Mouse (Mus musculus): ENCODE measurements around the gene Blmh.

Blmh gene

DNA sequence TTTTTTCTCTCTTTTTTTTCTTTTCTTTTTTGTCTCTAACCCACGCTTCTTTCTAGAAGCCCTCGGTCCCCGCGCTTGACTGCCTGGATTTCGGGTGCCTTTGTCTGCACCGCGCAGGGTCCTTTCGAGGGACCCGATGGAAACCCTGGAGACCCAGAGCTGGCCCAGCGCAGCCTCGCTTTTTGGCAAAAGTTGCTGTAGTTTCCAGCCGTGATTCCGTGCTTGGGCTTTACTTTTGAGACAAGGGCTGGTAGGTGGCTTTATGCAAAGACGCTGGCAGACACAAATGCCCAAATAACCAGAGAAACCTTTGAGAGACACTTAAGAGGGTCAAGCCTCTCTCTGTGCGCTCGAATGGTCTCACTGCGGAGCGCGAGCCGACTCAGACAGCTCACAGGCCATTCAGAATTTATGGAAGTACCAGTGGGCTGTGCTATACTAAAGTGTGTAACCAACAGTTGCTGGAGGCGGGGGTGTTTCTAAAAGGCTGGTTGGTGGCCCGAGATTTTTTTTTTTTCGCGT, 74.2 kb downstream of the Blmh start:
- DNase-seq (ENCODE audit: low spot score): no peak

DNA sequence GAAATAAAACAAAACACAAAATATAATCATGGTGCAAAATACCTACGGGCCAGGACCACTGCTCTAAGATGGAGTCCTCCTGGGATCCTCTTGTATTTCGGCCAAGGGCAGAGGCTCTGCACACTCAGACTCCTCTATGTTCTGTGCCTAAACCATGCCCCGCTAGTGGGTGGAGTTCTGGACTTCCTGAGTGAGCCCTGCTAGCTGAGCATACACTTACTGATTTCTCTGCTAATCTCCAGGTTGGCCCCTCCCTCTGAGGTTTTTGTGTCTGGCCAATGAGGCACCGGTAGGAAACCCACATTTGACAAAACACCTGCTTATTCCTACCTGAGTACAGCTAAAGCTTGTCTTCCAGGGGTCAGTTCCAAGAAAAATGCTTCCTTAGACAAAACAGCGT, 76.1 kb downstream of the Blmh start:
- DNase-seq (ENCODE audit: low spot score): no peak

DNA sequence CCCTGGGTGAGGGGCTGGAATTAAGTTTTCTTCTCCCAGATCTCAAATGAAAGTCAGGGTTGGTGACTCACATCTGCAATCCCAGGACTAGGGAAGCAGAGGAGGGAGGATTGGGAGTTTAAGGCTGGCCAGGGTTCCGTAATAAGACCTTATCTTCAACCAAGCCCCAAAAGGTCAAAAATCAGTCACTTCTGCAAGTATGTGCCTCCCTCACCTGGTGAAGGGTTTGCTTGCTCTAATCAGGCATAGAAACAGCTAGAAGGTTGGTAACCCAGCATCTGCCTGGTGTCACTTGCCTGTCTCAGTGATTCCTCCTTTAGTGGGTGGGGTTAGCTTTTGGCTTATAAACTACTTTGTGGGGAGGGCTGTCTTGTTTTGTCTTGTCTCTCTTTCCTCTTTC, 77.8 kb downstream of the Blmh start:
- DNase-seq (ENCODE audit: low spot score): no peak

DNA sequence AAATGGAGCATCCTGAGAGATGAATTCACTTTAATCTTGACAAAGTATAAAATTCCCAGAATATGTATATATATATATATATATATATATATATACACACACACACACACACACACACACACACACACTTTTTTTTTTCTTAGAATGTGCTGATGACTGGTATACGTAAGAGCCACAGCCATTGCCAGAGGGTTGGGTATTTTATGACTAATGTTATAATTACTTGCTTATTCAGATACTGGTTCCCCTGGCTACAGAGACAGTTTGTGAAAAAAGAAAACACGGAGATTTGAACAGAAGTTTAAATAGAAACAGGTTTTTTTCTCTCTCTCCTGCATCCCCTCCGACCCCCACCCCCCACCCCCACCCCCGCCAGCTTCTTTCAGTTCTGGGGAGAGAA, 81.3 kb downstream of the Blmh start:
- no peak for DNase-seq (ENCODE audit: low spot score)

DNA sequence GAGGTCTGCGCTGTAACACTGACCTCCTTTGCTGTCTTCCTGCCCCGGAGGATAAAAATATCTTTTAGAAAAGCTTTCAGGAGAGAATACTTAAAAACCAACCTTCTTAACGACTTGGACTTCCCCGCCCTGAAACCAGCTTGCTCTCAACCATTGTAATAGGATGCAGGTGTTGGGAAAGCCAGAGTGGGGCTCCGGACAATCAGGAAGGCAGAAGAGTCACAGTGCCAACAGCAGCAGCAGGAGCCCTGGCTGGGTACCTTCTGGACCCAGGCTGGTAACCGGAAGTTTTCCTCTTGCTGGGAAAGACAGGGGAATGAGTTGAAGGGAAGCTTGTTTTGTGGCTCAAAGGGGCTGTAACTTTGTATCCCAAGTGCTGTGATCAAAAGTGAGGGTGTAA, 82.0 kb downstream of the Blmh start:
- no peak for DNase-seq (ENCODE audit: low spot score)

DNA sequence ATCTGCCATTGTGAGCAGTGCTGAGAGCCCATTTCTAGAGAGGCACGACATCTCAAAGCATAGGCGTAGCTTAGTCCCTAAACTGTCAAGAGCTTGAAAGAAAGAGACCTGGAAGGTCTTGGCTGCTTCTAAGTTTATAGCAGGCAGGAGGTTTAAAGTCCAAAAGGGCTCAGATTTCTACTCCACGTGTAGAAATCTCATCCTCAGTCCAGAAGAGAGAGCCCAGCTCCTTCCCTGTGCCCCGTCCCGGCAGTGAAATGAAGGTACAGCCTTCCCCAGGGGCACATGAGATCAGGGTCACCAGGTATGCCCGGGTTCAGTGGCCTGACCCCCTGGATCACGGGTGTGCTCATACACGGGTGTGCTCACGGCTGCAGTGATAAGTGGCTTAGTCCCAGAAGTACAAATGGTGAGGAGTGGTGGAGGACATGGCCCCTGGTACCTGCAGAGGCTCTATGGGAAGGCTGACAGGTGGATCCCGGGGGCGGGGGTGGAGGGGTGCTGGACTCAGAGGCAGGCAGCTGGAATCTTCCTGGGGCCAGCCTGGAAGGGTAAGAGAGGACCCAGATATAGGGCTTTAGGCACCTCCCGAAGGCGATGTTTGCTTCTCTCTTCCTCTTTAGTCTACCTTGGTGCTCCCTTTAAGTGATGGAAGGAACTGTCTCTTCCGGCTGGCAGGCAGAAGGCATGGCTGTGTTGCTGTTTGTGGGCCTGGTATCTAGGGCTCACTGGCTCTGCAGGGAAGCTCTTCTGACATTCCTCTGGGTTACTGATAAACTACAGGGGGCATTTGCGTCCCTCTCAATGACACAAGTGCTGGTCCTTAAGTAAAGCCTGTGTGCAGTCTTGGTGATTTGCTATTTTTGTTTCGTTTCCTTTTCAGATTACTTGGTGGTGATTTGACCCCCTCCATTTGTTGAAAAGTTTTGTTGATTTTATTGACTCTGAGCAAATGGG, 84.7 kb downstream of the Blmh start:
- DNase-seq (ENCODE audit: low spot score): no peak

DNA sequence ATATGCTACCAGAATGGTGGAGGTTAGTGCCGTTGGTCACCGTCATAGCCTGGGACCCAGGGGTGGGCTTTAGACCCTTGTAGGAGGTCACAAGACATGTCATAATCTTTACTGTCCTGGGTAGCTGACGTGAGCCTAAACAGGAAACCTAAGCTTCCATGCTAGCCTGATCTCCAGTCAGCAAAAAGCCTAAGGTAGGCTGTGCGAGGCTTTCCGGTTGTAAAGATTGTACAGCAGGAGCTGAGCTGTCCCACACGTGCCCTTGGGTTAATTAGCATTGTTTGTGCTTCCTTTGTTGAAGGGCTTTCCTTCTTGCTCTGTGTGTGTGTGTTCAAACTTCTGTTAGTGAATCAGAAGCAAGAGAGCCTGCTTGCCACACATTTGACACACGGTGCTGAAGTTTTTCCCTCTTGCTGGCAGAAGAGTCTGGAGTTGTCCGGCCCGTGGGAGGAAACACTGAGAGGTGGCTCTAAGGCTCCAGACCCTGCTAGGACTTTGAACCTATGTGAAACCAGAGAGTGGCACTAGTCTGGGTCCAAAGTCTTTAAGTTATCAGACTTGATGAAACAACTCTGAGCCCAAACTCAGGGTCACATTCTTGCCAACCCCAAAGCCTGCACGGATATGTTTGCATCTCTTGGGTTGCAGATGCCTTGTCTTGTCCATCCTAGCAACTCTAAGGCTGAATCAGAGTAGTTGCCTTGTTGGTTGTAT, 86.3 kb downstream of the Blmh start:
- DNase-seq (ENCODE audit: low spot score): no peak

DNA sequence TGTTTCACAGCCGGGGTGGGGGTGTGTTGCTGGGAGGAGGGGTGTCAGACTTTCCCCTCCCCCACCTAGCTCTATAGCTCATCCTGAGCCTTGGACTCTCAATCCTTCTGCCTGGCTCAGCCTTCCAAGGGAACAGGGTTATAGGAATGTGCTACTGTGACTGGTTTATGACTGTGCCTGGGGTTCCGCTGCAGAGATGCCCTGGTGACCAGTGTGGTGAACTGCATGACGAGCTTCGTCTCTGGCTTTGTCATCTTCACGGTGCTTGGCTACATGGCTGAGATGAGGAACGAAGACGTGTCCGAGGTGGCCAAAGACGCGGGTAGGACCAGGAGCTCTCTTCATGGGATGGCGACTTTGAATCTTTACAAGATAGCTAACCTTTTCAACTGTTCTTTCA, 93.4 kb downstream of the Blmh start:
- no peak for DNase-seq (ENCODE audit: low spot score)

DNA sequence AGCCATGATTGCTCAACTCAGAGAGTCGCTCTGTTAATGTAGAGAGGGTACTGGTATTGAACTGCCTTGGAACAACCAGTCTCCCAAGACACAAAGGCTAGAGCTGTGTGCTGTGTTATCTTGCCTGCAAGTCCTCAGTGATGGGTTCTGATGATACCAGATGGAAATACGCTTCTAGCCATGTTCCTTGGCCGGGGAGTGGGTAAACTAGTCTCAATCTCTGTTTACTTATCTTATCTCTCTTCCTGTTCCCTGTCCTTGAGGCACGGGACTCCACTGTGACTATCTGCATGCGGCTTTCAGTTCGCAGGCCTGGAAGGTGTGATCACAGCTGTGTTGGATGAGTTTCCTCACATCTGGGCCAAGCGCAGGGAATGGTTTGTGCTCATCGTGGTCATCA, 94.9 kb downstream of the Blmh start:
- no peak for DNase-seq (ENCODE audit: low spot score)

DNA sequence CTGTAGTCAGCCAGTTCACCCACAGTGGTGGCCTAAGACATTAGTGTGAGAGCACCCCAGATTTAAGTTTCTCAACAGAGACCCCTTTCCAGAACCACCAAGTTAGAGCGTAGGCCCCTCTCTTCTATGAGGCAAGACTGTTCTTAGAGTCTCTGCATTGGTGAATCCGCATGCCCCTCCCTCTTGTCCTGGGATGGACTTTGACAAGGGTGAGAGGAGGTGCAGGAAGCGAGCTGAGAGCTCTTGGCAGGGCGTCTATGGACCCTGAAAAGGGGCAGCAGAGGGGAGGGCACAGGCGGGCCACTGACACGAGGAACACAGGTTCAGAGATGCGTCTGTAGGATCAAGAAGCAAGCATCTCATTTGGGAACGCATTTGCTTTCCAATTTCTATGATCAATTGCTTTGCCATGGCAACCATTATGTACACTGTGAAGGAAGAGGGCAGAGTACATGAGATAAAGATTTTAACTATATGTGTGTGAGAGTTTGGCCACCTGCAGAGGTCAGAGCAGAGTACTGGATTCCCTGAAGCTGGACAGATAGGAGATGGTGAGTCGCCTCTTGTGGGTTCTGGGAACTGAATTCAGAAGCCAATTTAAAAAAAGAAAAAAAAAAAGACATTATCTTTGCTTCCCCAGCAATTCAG, 97.3 kb downstream of the Blmh start:
- DNase-seq (ENCODE audit: low spot score): no peak

DNA sequence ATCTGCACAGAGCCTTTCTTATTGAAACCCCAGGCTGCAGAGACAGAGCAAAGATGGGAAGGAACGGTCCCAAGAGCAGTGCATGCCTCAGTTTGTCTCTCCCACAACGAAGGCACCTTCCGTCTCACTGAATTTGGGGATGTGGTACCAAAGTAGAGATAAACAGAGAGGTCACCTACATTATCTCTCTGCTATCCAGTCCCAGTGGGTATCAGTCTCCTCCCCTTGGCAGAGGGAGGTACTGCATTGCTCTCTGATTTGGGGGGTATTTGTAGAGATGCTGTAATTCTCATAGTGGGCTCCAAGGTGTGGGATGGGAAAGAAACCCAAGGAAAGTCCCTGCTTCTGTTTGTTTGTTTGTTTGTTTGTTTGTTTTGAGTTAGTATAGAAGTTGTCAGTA, 102.0 kb downstream of the Blmh start:
- DNase-seq (ENCODE audit: low spot score): no peak

DNA sequence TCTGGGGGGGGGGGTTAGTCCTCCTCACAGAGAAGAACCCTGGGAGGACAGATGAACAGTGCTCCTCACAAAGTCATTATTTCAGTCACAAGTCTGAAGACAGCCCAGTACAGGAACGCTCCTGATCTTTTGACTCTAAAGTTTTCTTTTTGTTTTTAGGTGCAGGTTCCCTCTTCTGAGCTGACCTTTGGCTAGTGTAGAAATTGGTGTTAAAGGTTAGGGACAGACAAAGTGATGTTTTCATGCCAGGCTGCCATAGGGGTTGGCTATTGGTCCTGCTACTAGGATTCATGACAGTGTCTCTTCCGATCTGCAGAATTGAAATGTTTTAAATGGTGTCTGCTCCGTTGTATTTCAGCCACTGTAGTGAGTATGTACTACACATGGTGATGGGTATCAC, 103.5 kb downstream of the Blmh start:
- no peak for DNase-seq (ENCODE audit: low spot score)

DNA sequence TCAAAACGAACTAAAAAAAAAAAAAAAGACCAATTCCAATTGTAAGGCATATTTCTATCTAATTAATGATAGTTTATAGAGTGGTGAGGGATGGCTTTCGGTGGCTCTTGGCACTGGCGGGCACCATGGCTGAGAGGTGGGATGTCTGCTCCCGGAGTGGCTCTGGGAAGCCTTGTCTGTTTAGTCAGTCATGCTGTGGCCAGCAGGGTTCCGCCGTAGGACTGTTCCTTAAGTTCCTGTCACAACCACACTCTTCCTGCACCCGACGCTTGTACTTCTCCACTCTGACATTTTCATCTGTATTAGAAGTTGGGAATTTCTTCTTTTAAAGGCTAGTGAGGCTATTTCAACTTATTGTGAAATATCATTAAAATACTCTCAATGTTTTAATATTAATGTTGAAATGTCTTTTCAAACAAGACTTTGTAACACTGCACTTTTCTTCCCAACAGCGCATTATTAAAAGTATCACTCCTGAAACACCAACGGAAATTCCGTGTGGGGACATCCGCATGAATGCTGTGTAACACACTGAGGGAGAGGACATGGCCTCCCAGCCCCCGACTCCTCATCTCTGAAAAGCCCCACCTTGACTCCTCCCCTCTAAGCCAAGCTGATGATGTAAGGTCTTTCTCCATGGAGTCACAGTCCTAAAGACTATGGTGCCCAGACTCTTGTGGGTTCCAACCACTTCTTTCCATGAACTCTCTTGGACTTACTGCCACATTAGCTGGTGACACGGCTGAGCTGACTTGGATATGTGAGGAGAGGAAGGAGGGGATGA, 106.7 kb downstream of the Blmh start:
- no peak for DNase-seq (ENCODE audit: low spot score)

Data from ovary, postnatal 10 days (tissue).